Mouse (Mus musculus) heart, postnatal 0 days (tissue): ENCODE data around the gene Acbd5.

Experiments used
- CTCF ChIP-seq: IDR thresholded peaks from 2 replicates; pipeline ENCODE4 v1.5.1; 2016; ENCODE audit warnings: antibody characterized with exemption, control low read depth, low read depth
- EP300 ChIP-seq: IDR thresholded peaks from 2 replicates; pipeline ENCODE4 v1.6.1; 2016; ENCODE audit warnings: antibody characterized with exemption, low read depth

DNA sequence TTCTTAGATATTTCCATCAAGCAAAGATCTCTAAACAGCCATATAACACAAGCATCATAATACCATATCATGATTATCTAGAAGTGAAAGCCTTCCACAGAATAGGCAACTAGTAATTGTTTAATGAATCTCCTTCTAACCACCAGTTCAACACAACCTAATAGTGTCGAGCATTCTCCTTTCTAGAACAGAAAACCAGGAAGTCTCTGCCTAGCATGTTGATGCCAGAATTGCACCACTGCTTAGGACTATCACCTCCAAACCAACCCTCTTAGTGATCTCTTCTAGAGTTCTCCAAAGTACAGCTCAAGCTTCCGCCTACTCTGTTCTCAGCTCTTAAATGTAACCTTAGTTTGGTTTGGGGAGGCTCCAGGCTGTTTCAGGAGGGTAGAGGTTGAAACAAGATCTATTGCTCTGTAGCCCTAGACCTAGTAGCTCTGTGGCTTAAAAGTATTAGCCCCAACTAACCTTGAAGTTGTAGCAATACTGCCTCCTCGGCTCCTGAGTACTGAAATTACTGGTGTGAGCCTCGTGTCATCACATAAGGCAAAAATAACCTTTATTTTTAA lies 44.2 kb upstream of the Acbd5 start:
- TF ChIP-seq EP300 (no peak), CTCF (no peak)
